Mouse (Mus musculus): ENCODE data around the gene Gm9774. TPM values are rescaled to one million over a fixed set of nuclear protein-coding genes. Genes with fewer than 3 reads are reported as not detected.

The Gm9774 gene
- 1.9 and 3.1 TPM in 2 replicates for polyA plus RNA-seq (2012; rRNA removed)

DNA sequence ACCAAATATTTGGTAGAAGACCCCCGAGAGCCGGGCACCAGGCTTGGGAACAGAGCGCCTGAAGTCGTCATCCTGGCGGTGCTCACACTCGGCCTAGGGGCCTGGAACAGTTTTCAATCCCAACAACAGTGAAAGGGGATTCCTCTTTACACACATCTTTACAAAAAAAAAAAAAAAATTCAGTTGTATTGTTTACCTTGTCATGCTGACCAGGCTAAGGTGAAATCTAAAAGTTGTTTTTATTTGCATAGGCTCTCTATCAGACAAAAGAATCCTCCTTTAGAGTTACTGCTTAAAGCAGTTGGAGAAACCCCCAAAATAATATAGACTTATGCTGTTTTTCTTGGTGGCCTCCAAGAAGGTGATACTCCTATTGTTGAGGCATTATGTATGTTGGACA is at the start of gene Gm9774:
Gm9774 (minus strand) TSS at position 101 of the 400 bp plus-strand sequence.

GRCm38 (mm10) chr3:92458620-92459019 is 29.4 kb upstream of the Gm9774 start, which contains the start of gene Sprr3:
Sprr3 (minus strand) TSS chr3:92458720.

DNA sequence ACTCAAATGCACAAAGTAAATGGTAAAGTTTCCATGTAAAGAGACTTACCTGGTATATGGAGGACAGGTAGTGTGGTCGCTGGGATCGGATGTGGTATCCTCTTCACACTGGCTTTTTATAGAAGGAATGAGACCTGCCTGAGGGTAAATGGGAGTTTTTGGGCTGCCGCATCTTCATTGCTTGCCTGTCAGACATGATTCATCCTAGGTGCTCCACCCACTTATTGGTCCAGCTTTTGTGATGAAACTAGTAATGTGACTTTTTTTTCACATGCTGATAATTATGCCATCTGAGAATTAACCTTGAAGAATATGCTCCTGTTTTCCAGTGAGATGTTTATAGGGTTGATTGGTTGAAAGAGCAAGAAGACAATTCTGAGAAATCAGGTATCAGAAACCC is 9.5 kb upstream of the Gm9774 start, which contains the start of gene Sprr1b:
Sprr1b (minus strand) TSS at position 101 of the 400 bp plus-strand sequence.

DNA sequence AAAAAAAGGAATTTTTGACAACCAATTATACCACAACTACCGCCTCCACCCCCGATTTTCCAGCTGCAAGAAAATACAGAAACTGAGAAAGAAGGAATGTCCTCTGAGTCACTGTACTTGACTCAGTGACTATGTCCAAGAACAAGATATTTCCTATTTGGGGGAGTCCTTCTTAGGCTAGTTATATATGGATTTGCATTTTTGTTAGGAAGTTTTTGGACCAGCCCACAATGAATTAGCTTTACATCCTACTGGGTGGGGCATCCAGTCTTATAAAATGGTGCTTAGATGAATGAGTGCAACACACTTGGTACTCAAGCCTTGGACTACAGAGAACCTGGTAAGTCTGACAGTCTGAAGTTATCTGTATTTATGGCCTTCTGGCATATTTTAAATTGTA is 3.1 kb upstream of the Gm9774 start, which contains the start of gene Sprr2k:
Sprr2k (plus strand) TSS at position 301 of the 400 bp plus-strand sequence.

GRCm38 (mm10) chr3:92417782-92418181 is 11.4 kb downstream of the Gm9774 start, which contains the start of gene Sprr2j-ps:
Sprr2j-ps (plus strand) TSS chr3:92418082.

DNA sequence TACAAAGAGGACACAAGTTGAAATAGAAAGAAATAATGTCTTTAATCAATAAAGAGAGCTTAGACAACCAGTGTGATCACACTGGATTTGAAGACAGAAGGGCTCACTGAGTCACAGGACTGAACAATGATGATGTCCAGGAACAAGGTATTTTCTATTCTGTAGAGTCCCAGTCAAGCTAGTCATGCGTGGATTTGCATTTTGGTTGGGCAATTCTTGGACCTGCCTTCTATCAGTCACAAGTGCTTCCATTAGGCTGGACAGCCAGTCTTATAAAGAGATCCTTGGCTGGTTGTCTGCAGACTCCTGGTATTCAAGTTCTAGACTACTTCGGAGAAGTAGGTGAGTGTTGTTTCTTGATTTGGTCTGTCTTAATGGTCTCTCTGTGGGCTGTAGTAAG is 21.5 kb downstream of the Gm9774 start, which contains the start of gene Sprr2i:
Sprr2i (plus strand) TSS at position 301 of the 400 bp plus-strand sequence.

DNA sequence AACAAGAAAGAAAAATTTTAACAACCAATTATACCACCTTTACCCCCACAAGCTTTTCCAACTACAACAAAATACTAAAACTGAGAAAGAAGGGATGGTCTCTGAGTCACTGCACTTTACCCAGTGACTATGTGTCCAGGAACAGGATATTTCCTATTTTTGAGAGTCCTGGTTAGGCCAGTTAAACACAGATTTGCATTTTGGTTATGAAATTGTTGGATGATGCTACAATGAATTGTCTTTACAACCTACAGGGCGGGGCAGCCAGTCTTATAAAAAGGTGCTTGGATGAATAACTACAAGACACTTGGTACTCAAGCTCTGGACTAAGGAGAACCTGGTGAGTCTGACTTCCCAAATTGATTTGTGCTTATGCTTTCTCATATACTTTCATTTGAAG is 43.8 kb downstream of the Gm9774 start, which contains the start of gene Sprr2h:
Sprr2h (plus strand) TSS at position 301 of the 400 bp plus-strand sequence.

Other genes starting within 250 kb of the Gm9774 start
- 0.02 and 0.04 TPM in 2 replicates for gene Sprr2a1, start 213.6 kb downstream of the Gm9774 start, polyA plus RNA-seq (2012; rRNA removed)
- 0.50 and 2.6 TPM in 2 replicates for gene Sprr2a2, start 213.5 kb downstream of the Gm9774 start, polyA plus RNA-seq (2012; rRNA removed)
- gene Sprr2a3, start 144.0 kb downstream of the Gm9774 start, polyA plus RNA-seq (2012; rRNA removed) = 0.10 TPM in 1 of 2 replicates, not detected in the other
- gene Sprr2b, start 112.8 kb downstream of the Gm9774 start, polyA plus RNA-seq (2012; rRNA removed) = 0.05 TPM in 1 of 2 replicates, not detected in the other
- not detected in 2 replicates for gene Sprr2d, start 90.3 kb downstream of the Gm9774 start, polyA plus RNA-seq (2012; rRNA removed)
- gene Sprr2e, start 77.3 kb downstream of the Gm9774 start, polyA plus RNA-seq (2012; rRNA removed) = not detected in 2 replicates
- not detected in 2 replicates for gene Sprr2f, start 64.2 kb downstream of the Gm9774 start, polyA plus RNA-seq (2012; rRNA removed)
- gene Sprr2h, start 43.7 kb downstream of the Gm9774 start, polyA plus RNA-seq (2012; rRNA removed) = not detected in 2 replicates
- gene Sprr2i, start 21.4 kb downstream of the Gm9774 start, polyA plus RNA-seq (2012; rRNA removed) = not detected in 2 replicates
- gene Sprr2j-ps, start 11.3 kb downstream of the Gm9774 start, polyA plus RNA-seq (2012; rRNA removed) = not detected in 2 replicates
- gene Sprr2k, start 3.2 kb upstream of the Gm9774 start, polyA plus RNA-seq (2012; rRNA removed) = not detected in 2 replicates
- not detected in 2 replicates for gene Sprr1b, start 9.4 kb upstream of the Gm9774 start, polyA plus RNA-seq (2012; rRNA removed)
- gene Sprr3, start 29.3 kb upstream of the Gm9774 start, polyA plus RNA-seq (2012; rRNA removed) = not detected in 2 replicates
- gene Sprr1a, start 56.5 kb upstream of the Gm9774 start, polyA plus RNA-seq (2012; rRNA removed) = 0.13 and 0.34 TPM in 2 replicates
- not detected in 2 replicates for gene Sprr4, start 71.1 kb upstream of the Gm9774 start, polyA plus RNA-seq (2012; rRNA removed)
- not detected in 2 replicates for gene 2310046K23Rik, start 105.1 kb upstream of the Gm9774 start, polyA plus RNA-seq (2012; rRNA removed)
- gene Ivl, start 144.3 kb upstream of the Gm9774 start, polyA plus RNA-seq (2012; rRNA removed) = 0.06 TPM in 2 replicates
- gene Smcp, start 159.6 kb upstream of the Gm9774 start, polyA plus RNA-seq (2012; rRNA removed) = 1.7 and 3.4 TPM in 2 replicates
- not detected in 2 replicates for gene 2210017I01Rik, start 178.1 kb upstream of the Gm9774 start, polyA plus RNA-seq (2012; rRNA removed)
- gene Lce6a, start 192.2 kb upstream of the Gm9774 start, polyA plus RNA-seq (2012; rRNA removed) = 0.17 and 0.32 TPM in 2 replicates
- gene Lce1a1, start 218.9 kb upstream of the Gm9774 start, polyA plus RNA-seq (2012; rRNA removed) = not detected in 2 replicates
- gene Lce1b, start 227.5 kb upstream of the Gm9774 start, polyA plus RNA-seq (2012; rRNA removed) = not detected in 2 replicates
- gene Lce1a2, start 240.9 kb upstream of the Gm9774 start, polyA plus RNA-seq (2012; rRNA removed) = not detected in 2 replicates
- gene Lce1c, start 249.8 kb upstream of the Gm9774 start, polyA plus RNA-seq (2012; rRNA removed) = not detected in 2 replicates